Mouse (Mus musculus) liver, embryonic 14.5 days (tissue): ENCODE data around the gene Cela2a.

Experiments used
- CTCF ChIP-seq: IDR thresholded peaks from 2 replicates; pipeline ENCODE4 v1.5.1; 2016; ENCODE audit warnings: antibody characterized with exemption, low read depth, control low read depth
- EP300 ChIP-seq: IDR thresholded peaks from 2 replicates; pipeline ENCODE4 v1.6.1; 2016; ENCODE audit warnings: antibody characterized with exemption, low read depth

- no peak for TF ChIP-seq CTCF
- TF ChIP-seq EP300, result no peak
These were observed 38.9 kb downstream of the Cela2a start for GRCm38 (mm10) chr4:141787046-141787445.
